Mouse (Mus musculus) CH12.LX (cell line): ENCODE measurements around the gene Atp8a2. TPM values are rescaled to one million over a fixed set of nuclear protein-coding genes. Genes with fewer than 3 reads are reported as not detected.

Experiments used
- DNase-seq: peaks from one replicate; pipeline ENCODE4 v3.0.0-alpha.2; 2013; ENCODE audit errors: extremely low read depth
- H3K27ac ChIP-seq: 2 replicates; pipeline ENCODE4 v1.5.1; 2012; ENCODE audit warnings: low read depth, mild to moderate bottlenecking, control low read depth, moderate library complexity; ENCODE audit not compliant: insufficient read depth
- H3K27me3 ChIP-seq: replicated peaks from 2 replicates; pipeline ENCODE3; 2012; ENCODE audit warnings: inconsistent platforms
- H3K36me3 ChIP-seq, 2 experiments: replicated peaks in 1 of 2; 2 replicates each; pipeline versions ENCODE3 to v1.6.1; 2012; ENCODE audit warnings: inconsistent platforms in 1 of 2, low read length in 1 of 2, mild to moderate bottlenecking in 1 of 2, mixed read lengths in 1 of 2, moderate library complexity in 1 of 2; ENCODE audit not compliant: control insufficient read depth in 1 of 2, insufficient read depth in 1 of 2
- H3K4me1 ChIP-seq, 2 experiments: 2 replicates each; pipeline ENCODE4 v1.6.1; 2012; ENCODE audit warnings: inconsistent platforms in 1 of 2, moderate library complexity in 1 of 2; ENCODE audit not compliant: insufficient read depth in 2 of 2, control insufficient read depth in 1 of 2
- H3K4me2 ChIP-seq: 2 replicates; pipeline ENCODE4 v1.6.1; 2012; ENCODE audit warnings: low read depth, mild to moderate bottlenecking, control low read depth; ENCODE audit not compliant: poor library complexity, insufficient read depth, severe bottlenecking
- H3K4me3 ChIP-seq, 3 experiments: fragments of 150-350 bp in 1 of 3; sonication (generic) in 1 of 3; replicated peaks in 1 of 3; 2 replicates each; pipeline versions ENCODE3 to v1.5.1; 2011 to 2012; ENCODE audit warnings: low read depth in 2 of 3, low read length in 2 of 3, mild to moderate bottlenecking in 2 of 3, moderate library complexity in 2 of 3, control low read depth in 1 of 3, improper control_type of control experiment in 1 of 3, inconsistent platforms in 1 of 3, mixed read lengths in 1 of 3; ENCODE audit not compliant: poor library complexity in 1 of 3
- H3K79me2 ChIP-seq: replicated peaks from 2 replicates; pipeline ENCODE4 v1.6.1; 2012; ENCODE audit warnings: mild to moderate bottlenecking, moderate library complexity; ENCODE audit not compliant: control insufficient read depth, poor library complexity, insufficient read depth, severe bottlenecking; ENCODE audit errors: extremely low read depth
- H3K9ac ChIP-seq: 2 replicates; pipeline ENCODE4 v1.6.1; 2012; ENCODE audit warnings: low read depth, mild to moderate bottlenecking, control low read depth, moderate library complexity; ENCODE audit not compliant: insufficient read depth
- H3K9me3 ChIP-seq: replicated peaks from 2 replicates; pipeline ENCODE3; 2012; ENCODE audit warnings: low read length, inconsistent platforms, mixed read lengths
- BHLHE40 ChIP-seq: IDR thresholded peaks from 2 replicates; pipeline ENCODE4 v1.6.1; 2011; ENCODE audit warnings: mild to moderate bottlenecking, low read depth, low read length, improper control_type of control experiment
- E2F4 ChIP-seq: IDR thresholded peaks from 2 replicates; pipeline ENCODE4 v1.6.1; 2011; ENCODE audit warnings: low read depth, low read length, improper control_type of control experiment; ENCODE audit not compliant: insufficient replicate concordance
- ELF1 ChIP-seq: IDR thresholded peaks from 2 replicates; pipeline ENCODE4 v1.6.1; 2014; ENCODE audit warnings: low read depth, mild to moderate bottlenecking, inconsistent platforms, low read length, improper control_type of control experiment
- EP300 ChIP-seq: IDR thresholded peaks from 2 replicates; pipeline ENCODE4 v1.6.1; 2011; ENCODE audit warnings: low read length, improper control_type of control experiment
- HCFC1 ChIP-seq: IDR thresholded peaks from 2 replicates; pipeline ENCODE4 v1.6.1; 2012; ENCODE audit warnings: low read depth, mild to moderate bottlenecking, inconsistent platforms, low read length, improper control_type of control experiment
- JUN ChIP-seq: IDR thresholded peaks from 2 replicates; pipeline ENCODE4 v1.6.1; 2011; ENCODE audit warnings: low read depth, mild to moderate bottlenecking, low read length, improper control_type of control experiment, moderate library complexity; ENCODE audit not compliant: insufficient read depth
- KAT2A ChIP-seq: IDR thresholded peaks from 2 replicates; pipeline ENCODE4 v1.6.1; 2012; ENCODE audit warnings: low read length, improper control_type of control experiment, inconsistent platforms; ENCODE audit not compliant: insufficient replicate concordance
- MAFK ChIP-seq: IDR thresholded peaks from 2 replicates; pipeline ENCODE4 v1.6.1; 2011; ENCODE audit warnings: low read length, improper control_type of control experiment; ENCODE audit not compliant: insufficient replicate concordance
- MAZ ChIP-seq: IDR thresholded peaks from 2 replicates; pipeline ENCODE4 v1.6.1; 2012; ENCODE audit warnings: low read depth, mild to moderate bottlenecking, inconsistent platforms, low read length, improper control_type of control experiment, moderate library complexity
- MEF2A ChIP-seq: IDR thresholded peaks from 2 replicates; pipeline ENCODE4 v1.6.1; 2014; ENCODE audit warnings: low read depth, mild to moderate bottlenecking, inconsistent platforms, low read length, improper control_type of control experiment, borderline replicate concordance
- MYC ChIP-seq: IDR thresholded peaks from 2 replicates; pipeline ENCODE4 v1.6.1; 2011; ENCODE audit warnings: low read depth, mild to moderate bottlenecking, improper control_type of control experiment, low read length
- NRF1 ChIP-seq: IDR thresholded peaks from 2 replicates; pipeline ENCODE4 v1.6.1; 2014; ENCODE audit warnings: low read depth, mild to moderate bottlenecking, inconsistent platforms, low read length, improper control_type of control experiment, moderate library complexity
- PAX5 ChIP-seq: IDR thresholded peaks from 2 replicates; pipeline ENCODE4 v1.6.1; 2012; ENCODE audit warnings: low read length, inconsistent platforms, mixed read lengths
- POLR2A ChIP-seq: IDR thresholded peaks from 2 replicates; pipeline ENCODE4 v1.6.1; 2011; ENCODE audit warnings: low read depth, mild to moderate bottlenecking, improper control_type of control experiment, low read length
- POLR2AphosphoS2 ChIP-seq: IDR thresholded peaks from 2 replicates; pipeline ENCODE4 v1.6.1; 2011; ENCODE audit warnings: low read depth, low read length, improper control_type of control experiment
- RAD21 ChIP-seq: IDR thresholded peaks from 2 replicates; pipeline ENCODE4 v1.6.1; 2011; ENCODE audit warnings: low read depth, mild to moderate bottlenecking, low read length, improper control_type of control experiment, moderate library complexity
- RCOR1 ChIP-seq: conservative IDR thresholded peaks from 2 replicates; pipeline ENCODE4 v1.6.1; 2012; ENCODE audit warnings: low read depth, mild to moderate bottlenecking, inconsistent platforms, low read length, improper control_type of control experiment
- SIN3A ChIP-seq: IDR thresholded peaks from 2 replicates; pipeline ENCODE4 v1.6.1; 2012; ENCODE audit warnings: low read length, improper control_type of control experiment, inconsistent platforms
- SMC3 ChIP-seq: IDR thresholded peaks from 2 replicates; pipeline ENCODE4 v1.6.1; 2011; ENCODE audit warnings: low read depth, low read length, improper control_type of control experiment
- TBP ChIP-seq: conservative IDR thresholded peaks from 2 replicates; pipeline ENCODE4 v1.6.1; 2011; ENCODE audit warnings: low read depth, low read length, improper control_type of control experiment
- TCF12 ChIP-seq: IDR thresholded peaks from 2 replicates; pipeline ENCODE4 v1.6.1; 2014; ENCODE audit warnings: low read depth, mild to moderate bottlenecking, inconsistent platforms, low read length, improper control_type of control experiment
- UBTF ChIP-seq: IDR thresholded peaks from 2 replicates; pipeline ENCODE4 v1.6.1; 2012; ENCODE audit warnings: low read depth, mild to moderate bottlenecking, inconsistent platforms, low read length, improper control_type of control experiment, moderate library complexity
- USF1 ChIP-seq: IDR thresholded peaks from 2 replicates; pipeline ENCODE4 v1.6.1; 2014; ENCODE audit warnings: low read depth, mild to moderate bottlenecking, inconsistent platforms, low read length, improper control_type of control experiment
- ZKSCAN1 ChIP-seq: IDR thresholded peaks from 2 replicates; pipeline ENCODE4 v1.6.1; 2012; ENCODE audit warnings: low read depth, inconsistent platforms, low read length, improper control_type of control experiment, borderline replicate concordance
- ZMIZ1 ChIP-seq: IDR thresholded peaks from 2 replicates; pipeline ENCODE4 v1.6.1; 2012; ENCODE audit warnings: low read depth, mild to moderate bottlenecking, inconsistent platforms, low read length, improper control_type of control experiment
- ZNF384 ChIP-seq: IDR thresholded peaks from 2 replicates; pipeline ENCODE4 v1.6.1; 2012; ENCODE audit warnings: low read depth, low read length, improper control_type of control experiment, inconsistent platforms
- dilution Hi-C: fragments of 300-500 bp; cut with MboI; formaldehyde crosslinking; loops from 2 replicates; pipeline ENCODE4 v1.14.3; 2020; ENCODE audit warnings: low sequenced_read_pairs; ENCODE audit not compliant: extremely low pct_unique_long_range_greater_than_20kb, extremely low pct_ligation_motif_present
- in situ Hi-C: fragments of 300-500 bp; cut with MboI; formaldehyde crosslinking; loops from 3 replicates; pipeline ENCODE4 v1.14.3; 2019; ENCODE audit warnings: low sequenced_read_pairs, low pct_ligation_motif_present, low pct_unique_long_range_greater_than_20kb, mixed read lengths
- polyA plus RNA-seq: library from polyadenylated mRNA; unstranded; fragments of >175 nt; gene quantifications from 2 replicates; pipeline ENCODE4 v1.2.1, GENCODE M21; 2012; ENCODE audit warnings: low read depth; ENCODE audit not compliant: insufficient read length
- total RNA-seq, 2 experiments: library from RNA; depleted of rRNA; stranded (reverse); fragments of 300-350 nt in 1 of 2; fragments of >200 nt in 1 of 2; gene quantifications; 2 replicates each; pipeline ENCODE4 v1.2.3; 2012 to 2014

Gene Atp8a2
- total and polyA plus RNA-seq, 3 experiments, result 0.15 to 0.29 (median 0.21) TPM

DNA sequence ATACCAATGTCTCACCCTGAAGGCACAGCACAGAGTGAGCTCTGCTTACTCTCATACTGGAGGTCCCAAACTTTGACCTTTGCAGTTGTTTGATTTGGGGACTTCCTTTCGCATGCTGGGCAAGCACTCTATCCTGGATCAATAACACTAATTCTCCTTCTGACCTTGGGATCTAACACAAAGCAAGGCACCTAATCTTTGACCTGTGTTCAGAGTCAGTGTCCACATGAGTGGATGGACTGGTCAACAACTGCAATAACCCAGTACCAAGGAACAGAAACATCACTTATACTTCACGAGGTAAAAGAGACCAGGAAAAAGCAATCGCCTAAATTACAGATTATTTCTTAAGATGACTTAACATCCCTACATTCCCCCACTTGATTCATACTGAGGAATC lies 136.0 kb downstream of the Atp8a2 start:
- Histone ChIP-seq H3K4me2 (no peak overlapping the region), H3K27ac (no peak overlapping the region), H3K4me1 (0 out of 4 replicates have a peak, but pooled peaks cover 0 to 3% of the 10 kb centered on the region in 2 experiments), H3K36me3 (no peaks in the 10 kb centered on the region), H3K27me3 (no peaks in the 10 kb centered on the region), H3K9me3 (no peaks in the 10 kb centered on the region)
- no peak for DNase-seq
- dilution Hi-C loops, result no loop called here
- in situ Hi-C loops, result no loop called here
- TF ChIP-seq USF1, result no peak
- no peak for TF ChIP-seq KAT2A
- TF ChIP-seq TBP, result no peak
- TF ChIP-seq EP300, result no peak
- TF ChIP-seq MAFK, result no peak
- TF ChIP-seq MEF2A, result no peak
- TF ChIP-seq MYC, result no peak
- TF ChIP-seq HCFC1, result no peak
- TF ChIP-seq ZMIZ1, result no peak
- no peak for TF ChIP-seq RCOR1
- TF ChIP-seq RAD21, result no peak
- TF ChIP-seq TCF12, result no peak
- TF ChIP-seq BHLHE40, result no peak
- no peak for TF ChIP-seq ZKSCAN1
- no peak for TF ChIP-seq MAZ
- no peak for TF ChIP-seq PAX5
- no peak for TF ChIP-seq POLR2A
- no peak for TF ChIP-seq UBTF
- TF ChIP-seq POLR2AphosphoS2, result no peak
- TF ChIP-seq, all 38 proteins: peak for 0
- no peak overlapping the region for H3K9ac ChIP-seq
- H3K79me2 ChIP-seq, result no peaks in the 10 kb centered on the region
- no peak overlapping the region for H3K4me3 ChIP-seq

DNA sequence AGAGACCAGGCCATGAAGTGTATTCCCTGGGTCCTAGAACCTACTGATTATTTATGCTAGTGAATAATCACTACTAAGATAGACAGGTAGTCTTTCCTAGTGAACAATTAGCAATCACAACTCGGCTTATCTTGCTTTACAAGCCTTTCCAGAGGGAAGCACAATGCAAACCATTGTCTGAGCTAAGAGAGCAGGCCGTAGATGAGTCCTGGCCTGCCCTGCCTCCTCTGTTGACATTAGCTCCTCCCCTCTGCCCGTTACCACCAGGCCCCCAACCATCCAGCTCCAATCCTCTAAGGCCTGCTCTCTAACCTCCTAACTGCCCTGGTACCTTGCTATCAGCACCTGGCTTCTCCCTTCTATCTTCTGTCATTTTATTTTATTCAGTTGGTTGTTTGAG lies 138.1 kb downstream of the Atp8a2 start:
- TF ChIP-seq ZNF384 (no peak), SMC3 (no peak), ELF1 (no peak), USF1 (no peak), NRF1 (no peak), E2F4 (no peak), JUN (no peak), SIN3A (no peak), HCFC1 (no peak)
- Histone ChIP-seq H3K9me3 (no peaks in the 10 kb centered on the region), H3K4me2 (no peak overlapping the region), H3K4me3 (no peak overlapping the region), H3K79me2 (no peaks in the 10 kb centered on the region), H3K27me3 (no peaks in the 10 kb centered on the region), H3K36me3 (no peaks in the 10 kb centered on the region), H3K27ac (no peak overlapping the region), H3K9ac (no peak overlapping the region), H3K4me1 (0 out of 4 replicates have a peak, but pooled peaks cover 0 to 3% of the 10 kb centered on the region in 2 experiments)
- in situ Hi-C loops (no loop called here), dilution Hi-C loops (no loop called here)
- no peak for DNase-seq
